Mouse (Mus musculus): ENCODE data around the gene Rftn1. TPM values are rescaled to one million over a fixed set of nuclear protein-coding genes. Genes with fewer than 3 reads are reported as not detected.

Gene Rftn1
- polyA plus RNA-seq, 2 experiments from 2014 or later: 30.9 to 31.4 TPM

GRCm38 (mm10) chr17:50170935-50171545 is 19.4 kb downstream of the Rftn1 start:
- ATAC-seq: no peak

GRCm38 (mm10) chr17:50169946-50170427 is 20.5 kb downstream of the Rftn1 start:
- ATAC-seq: peak; percentile 62

- no peak for ATAC-seq
Measured at GRCm38 (mm10) chr17:50160904-50161805, 29.3 kb downstream of the Rftn1 start.

GRCm38 (mm10) chr17:50160357-50160756 is 30.1 kb downstream of the Rftn1 start:
- no peak for ATAC-seq

- no peak for ATAC-seq
Measured at GRCm38 (mm10) chr17:50159816-50160215, 30.7 kb downstream of the Rftn1 start.

- peak; percentile 91 for ATAC-seq
Measured at GRCm38 (mm10) chr17:50158565-50158964, 31.9 kb downstream of the Rftn1 start.

GRCm38 (mm10) chr17:50157190-50158150 is 33.0 kb downstream of the Rftn1 start:
- ATAC-seq: peak; percentile 48

- no peak for ATAC-seq
Measured at GRCm38 (mm10) chr17:50152085-50152484, 38.4 kb downstream of the Rftn1 start.

GRCm38 (mm10) chr17:50151208-50151723 is 39.2 kb downstream of the Rftn1 start:
- no peak for ATAC-seq

- no peak for ATAC-seq
Measured at GRCm38 (mm10) chr17:50150416-50151207, 39.9 kb downstream of the Rftn1 start.

- peak; percentile 85 for ATAC-seq
Measured at GRCm38 (mm10) chr17:50149690-50150210, 40.7 kb downstream of the Rftn1 start.

- peak; percentile 36 for ATAC-seq
Measured at GRCm38 (mm10) chr17:50147831-50148587, 42.5 kb downstream of the Rftn1 start.

GRCm38 (mm10) chr17:50143354-50143753 is 47.1 kb downstream of the Rftn1 start:
- ATAC-seq: no peak

- peak; percentile 60 for ATAC-seq
Measured at GRCm38 (mm10) chr17:50142553-50142952, 47.9 kb downstream of the Rftn1 start.

GRCm38 (mm10) chr17:50142151-50142550 is 48.3 kb downstream of the Rftn1 start:
- no peak for ATAC-seq

GRCm38 (mm10) chr17:50136060-50136459 is 54.4 kb downstream of the Rftn1 start:
- ATAC-seq: peak; percentile 93

GRCm38 (mm10) chr17:50135466-50135865 is 55.0 kb downstream of the Rftn1 start:
- no peak for ATAC-seq

GRCm38 (mm10) chr17:50131698-50132097 is 58.8 kb downstream of the Rftn1 start:
- no peak for ATAC-seq

GRCm38 (mm10) chr17:50130421-50130820 is 60.1 kb downstream of the Rftn1 start:
- ATAC-seq: no peak

GRCm38 (mm10) chr17:50128392-50128791 is 62.1 kb downstream of the Rftn1 start:
- ATAC-seq: no peak

Data from activated CD4-positive, CD25-positive, alpha-beta regulatory T cell, adult 4 months (primary cell).